Mouse (Mus musculus) hindbrain, embryonic 13.5 days (tissue): ENCODE data around the gene Bex1. TPM values are rescaled to one million over a fixed set of nuclear protein-coding genes. Genes with fewer than 3 reads are reported as not detected.

Source experiments
- ATAC-seq: fragments of 200-750 bp; cut with Nextera tagmentation; 2 replicates; pipeline ENCODE4 v1.8.0; 2017; ENCODE audit warnings: moderate TSS enrichment; ENCODE audit not compliant: low FRiP score
- H3K27ac ChIP-seq: fragments of 300-500 bp; sonication (generic); 2 replicates; pipeline ENCODE4 v1.5.1; 2015; ENCODE audit warnings: inconsistent platforms, mild to moderate bottlenecking, moderate library complexity
- H3K27me3 ChIP-seq: fragments of 300-500 bp; sonication (generic); 2 replicates; pipeline ENCODE4 v1.6.1; 2015; ENCODE audit warnings: mild to moderate bottlenecking, inconsistent platforms
- H3K36me3 ChIP-seq: fragments of 300-500 bp; sonication (generic); 2 replicates; pipeline ENCODE4 v1.6.1; 2015; ENCODE audit warnings: mild to moderate bottlenecking, inconsistent platforms
- H3K4me1 ChIP-seq: fragments of 300-500 bp; sonication (generic); replicated peaks from 2 replicates; pipeline ENCODE4 v1.6.1; 2015; ENCODE audit warnings: inconsistent platforms
- H3K4me2 ChIP-seq: fragments of 300-500 bp; sonication (generic); 2 replicates; pipeline ENCODE4 v1.6.1; 2015; ENCODE audit warnings: inconsistent platforms, mild to moderate bottlenecking, moderate library complexity
- H3K4me3 ChIP-seq: fragments of 300-500 bp; sonication (generic); 2 replicates; pipeline ENCODE4 v1.5.1; 2015; ENCODE audit warnings: mild to moderate bottlenecking, inconsistent platforms
- H3K9ac ChIP-seq: fragments of 300-500 bp; sonication (generic); 2 replicates; pipeline ENCODE4 v1.6.1; 2015; ENCODE audit warnings: mild to moderate bottlenecking, inconsistent platforms
- H3K9me3 ChIP-seq: fragments of 300-500 bp; sonication (generic); 2 replicates; pipeline ENCODE4 v1.6.1; 2016; ENCODE audit warnings: inconsistent platforms
- WGBS: fragments of 180-500 bp; shearing (Covaris S2); methylation state at CpG from one replicate; pipeline ENCODE4 v1.1.7; 2015; 5-methylcytosine and 5-hydroxymethylcytosine counted together
- microRNA-seq: library from miRNA; unstranded; fragments of <30 nt; microRNA quantifications from one replicate; pipeline ENCODE4, GENCODE M21; 2016
- polyA plus RNA-seq: library from polyadenylated mRNA; unstranded; fragments of >200 nt; fragmentation: Nextera tagmentation; extraction: Ambion mirVana; gene quantifications from 2 replicates; pipeline ENCODE4 v1.2.1, GENCODE M21; 2015

Bex1 gene
- polyA plus RNA-seq, 1 experiment from 2014 or later: 199 TPM

GRCm38 (mm10) chrX:136170625-136171024, 44.7 kb downstream of the Bex1 start:
- H3K9ac ChIP-seq: no peak overlapping the region
- 64% methylated on average over 10 of the region's 10 CpGs for WGBS

More at GRCm38 (mm10) chrX:136170625-136171024, 44.7 kb downstream of the Bex1 start:
- no peaks in the 10 kb centered on the region for H3K36me3 ChIP-seq
- ATAC-seq: no peak
- H3K27me3 ChIP-seq: 0 out of 2 replicates have a peak, but pooled peaks cover 5% of the 10 kb centered on the region
- peaks cover 4% of the 10 kb centered on the region for H3K4me1 ChIP-seq
- peak overlapping the region; percentile 53 for H3K4me3 ChIP-seq
- no peak overlapping the region for H3K27ac ChIP-seq
- H3K4me2 ChIP-seq: peak overlapping the region; percentile 57
- H3K9me3 ChIP-seq: no peaks in the 10 kb centered on the region

Small RNA genes lying within 50 kb of the gene (microRNA-seq; reads per million reads assigned to microRNA genes)
- gene Mir6383: not detected

Other genes with a start within 250 kb of the Bex1 start
- gene Arxes2, start 221.7 kb downstream of the Bex1 start, polyA plus RNA-seq: 228 and 234 TPM in 2 replicates
- gene Arxes1, start 182.1 kb downstream of the Bex1 start, polyA plus RNA-seq: 99.3 and 100 TPM in 2 replicates
- 612 and 622 TPM in 2 replicates for gene Bex2, start 147.3 kb downstream of the Bex1 start, polyA plus RNA-seq
- not detected in 2 replicates for gene Nxf3, start 130.3 kb downstream of the Bex1 start, polyA plus RNA-seq
- gene Bex4, start 76.5 kb downstream of the Bex1 start, polyA plus RNA-seq: 107 and 114 TPM in 2 replicates
- 141 and 144 TPM in 2 replicates for gene Tceal8, start 43.2 kb downstream of the Bex1 start, polyA plus RNA-seq
- 24.5 and 28.4 TPM in 2 replicates for gene Tceal5, start 11.6 kb downstream of the Bex1 start, polyA plus RNA-seq
- 1.4 and 2.5 TPM in 2 replicates for gene Tceal7, start 734 bp downstream of the Bex1 start, polyA plus RNA-seq
- gene Tceal9, start 29.6 kb upstream of the Bex1 start, polyA plus RNA-seq: 323 and 327 TPM in 2 replicates
- 724 and 725 TPM in 2 replicates for gene Bex3, start 54.7 kb upstream of the Bex1 start, polyA plus RNA-seq